Mouse (Mus musculus) CH12.LX (cell line): ENCODE data around the gene Pradc1.

Experiments
- CHD1 ChIP-seq: IDR thresholded peaks from 2 replicates; pipeline ENCODE4 v1.6.1; 2012; ENCODE audit warnings: low read depth, low read length, improper control_type of control experiment, inconsistent platforms
- EP300 ChIP-seq: IDR thresholded peaks from 2 replicates; pipeline ENCODE4 v1.6.1; 2011; ENCODE audit warnings: low read length, improper control_type of control experiment
- MXI1 ChIP-seq: IDR thresholded peaks from 2 replicates; pipeline ENCODE4 v1.6.1; 2011; ENCODE audit warnings: mild to moderate bottlenecking, low read depth, low read length, improper control_type of control experiment
- POLR2A ChIP-seq: IDR thresholded peaks from 2 replicates; pipeline ENCODE4 v1.6.1; 2011; ENCODE audit warnings: low read depth, mild to moderate bottlenecking, improper control_type of control experiment, low read length
- SIN3A ChIP-seq: IDR thresholded peaks from 2 replicates; pipeline ENCODE4 v1.6.1; 2012; ENCODE audit warnings: low read length, improper control_type of control experiment, inconsistent platforms

GRCm38 (mm10) chr6:85451664-85452410 is at the start of gene Pradc1:
- TF ChIP-seq CHD1 (no peak), EP300 (no peak), POLR2A (peak; percentile 86), SIN3A (peak; percentile 91), MXI1 (no peak; the same call in 1 of the 2 replicates)
